12 mouse cellular contexts compared by ENCODE assay signal in genomic region chr2:71824146-71824545, GRCm38 (mm10).
"Had no signal": no experiment of that assay in that cellular context is flagged by ENCODE, and none has a peak within 500 bp of the region (broad histone marks: within the 10 kb centered on the region; RNA-seq: fewer than 3 reads in every experiment).

No protein-coding gene starts in this region.

- DNase-seq: gastrocnemius, adult 2 months; gastrocnemius, postnatal 10 days; gastrocnemius, postnatal 25 days; heart, adult 2 months; heart, postnatal 4 days; kidney, adult 18-20 months; kidney, adult 8-10 months; kidney, postnatal 10 days; kidney, postnatal 25 days; liver; liver, embryonic 13.5 days; liver, postnatal 0 days had no signal
